Mouse (Mus musculus) ES-E14 (cell line): Measurements from ENCODE around the gene Cfb.

Source experiments
- HCFC1 ChIP-seq: IDR thresholded peaks from 2 replicates; pipeline ENCODE4 v1.6.1; 2012; ENCODE audit warnings: low read length, inconsistent platforms, borderline replicate concordance; ENCODE audit not compliant: insufficient read depth
- ZC3H11A ChIP-seq: IDR thresholded peaks from 2 replicates; pipeline ENCODE4 v1.6.1; 2012; ENCODE audit warnings: low read depth, mild to moderate bottlenecking, inconsistent platforms, low read length, borderline replicate concordance
- ZNF384 ChIP-seq: IDR thresholded peaks from 2 replicates; pipeline ENCODE4 v1.6.1; 2012; ENCODE audit warnings: low read depth, low read length, inconsistent platforms

- TF ChIP-seq ZC3H11A (no peak), HCFC1 (no peak), ZNF384 (no peak)
Measured at GRCm38 (mm10) chr17:34883332-34883731, 21.0 kb upstream of the Cfb start.
